ENCODE assay signal across 10 mouse cellular contexts in the genomic region with DNA sequence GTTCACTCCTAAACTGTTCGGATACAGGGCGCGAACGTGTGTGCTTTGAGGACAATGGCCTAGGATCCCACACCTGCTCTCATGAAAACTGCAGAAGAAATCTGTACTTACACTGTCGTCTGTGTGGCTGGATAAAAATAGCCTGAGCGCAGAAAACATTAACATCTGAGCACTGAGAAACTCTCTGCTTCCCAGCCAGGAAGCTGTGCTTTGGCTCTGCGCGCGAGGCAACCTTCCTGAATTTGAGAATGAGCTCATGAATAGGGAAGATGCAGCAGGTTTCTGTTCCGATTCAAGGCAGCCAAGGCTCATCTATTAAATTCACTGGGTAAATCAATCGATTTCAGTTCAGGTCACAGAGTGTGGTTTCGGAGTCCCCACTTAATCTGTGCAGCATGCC.
DNase-seq lines count a peak whose midpoint lies in the region.
"Had no signal": no experiment of that assay in that cellular context is flagged by ENCODE, and none has a peak within 500 bp of the region (broad histone marks: within the 10 kb centered on the region; RNA-seq: fewer than 3 reads in every experiment).

No protein-coding gene starts in this region.

- DNase-seq in cerebellum, postnatal 25 days: peak; percentile 56
- no peak for DNase-seq in cerebellum, adult 9-11 months
- DNase-seq in brain, adult 2 months (ENCODE audit: low read depth, low spot score): peak; percentile 87
- DNase-seq in frontal cortex, postnatal 36 days (ENCODE audit: low spot score in 2 of 2): peak; percentile 50 to 71
- DNase-seq in left cerebral cortex, postnatal 4 days: peak; percentile 16
- DNase-seq in heart, postnatal 25 days (ENCODE audit: low spot score): no peak
- DNase-seq in kidney, postnatal 10 days: no peak
- no peak for DNase-seq in thymus, postnatal 25 days
- DNase-seq: adrenal gland, postnatal 14 days; thymus, postnatal 36 days had no signal

- intact Hi-C loops in left cerebral cortex, postnatal 4 days (cut with DNase I): loop anchor here (10.0 kb wide), 1 partner anchor 301 kb away; no protein-coding TSS in a partner anchor
- intact Hi-C loops in heart, postnatal 25 days (cut with DNase I): no loop called here

Comparison
In these comparisons a context has a peak if more than half of its experiments do, and no peak if none do; other contexts are left out.
1. DNase-seq: peak in cerebellum, postnatal 25 days (2 of 2), brain, adult 2 months (single experiment), frontal cortex, postnatal 36 days (2 of 2) and left cerebral cortex, postnatal 4 days (single experiment); none in cerebellum, adult 9-11 months (single experiment), heart, postnatal 25 days (single experiment), kidney, postnatal 10 days (single experiment) and thymus, postnatal 25 days (single experiment).